Mouse (Mus musculus) C2C12 (cell line): ENCODE data around the gene Auh.

Experiments
- MYOG ChIP-seq: IDR thresholded peaks from one replicate; pipeline ENCODE4 v1.6.1; 2011; ENCODE audit not compliant: control insufficient read depth, insufficient read length; ENCODE audit errors: extremely low read depth
- USF1 ChIP-seq: IDR thresholded peaks from one replicate; pipeline ENCODE4 v1.6.1; 2011; ENCODE audit warnings: low read depth, mild to moderate bottlenecking, control low read depth, moderate library complexity

DNA sequence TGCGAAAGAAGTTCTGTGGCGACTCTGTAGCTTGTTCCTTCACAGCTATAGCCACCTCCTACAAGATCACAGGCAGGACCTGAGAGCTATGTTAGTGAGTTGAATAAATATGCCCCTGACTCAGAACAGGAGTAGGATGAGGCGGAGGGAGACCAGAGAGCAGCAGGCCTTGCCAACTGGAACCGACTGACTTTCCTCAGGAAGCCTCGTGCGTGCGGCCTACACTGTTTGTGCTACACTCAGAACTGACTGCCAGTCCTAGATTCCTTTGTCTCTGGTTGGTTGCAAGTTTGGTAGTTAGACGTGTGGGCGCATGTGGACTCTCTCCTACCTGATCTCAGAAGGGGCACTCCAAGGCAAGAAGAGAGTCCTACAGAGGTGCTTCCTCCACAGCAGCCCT lies 50.2 kb downstream of the Auh start:
- TF ChIP-seq USF1: no peak
- no peak for TF ChIP-seq MYOG
